Mouse (Mus musculus) adrenal gland, postnatal 14 days (tissue): Measurements from ENCODE around the gene C8g. TPM values are rescaled to one million over a fixed set of nuclear protein-coding genes. Genes with fewer than 3 reads are reported as not detected.

Source experiments
- DNase-seq: peaks from one replicate; pipeline ENCODE4 v3.0.0; 2021; ENCODE audit warnings: mixed read lengths
- long read RNA-seq, 2 experiments: library from polyadenylated mRNA; stranded (forward); transcript quantifications; one replicate each; pipeline ENCODE4 v2.0.0; 2021
- total RNA-seq: library from RNA; stranded (reverse); gene quantifications from 2 replicates; pipeline ENCODE4 v1.2.3, GENCODE M21; 2021

Gene C8g
- total RNA-seq: 4.4 and 36.5 TPM in 2 replicates
- long read RNA-seq, experiment 1, partial matches to known transcripts: 0 of 3 reads
- long read RNA-seq, experiment 1, other reads (novel, unspliced or antisense): 0 of 3 reads
- long read RNA-seq, experiment 2, transcript C8g-202 (7 exons, 1,150 nt): major isoform, 52 of 56 reads
- long read RNA-seq, experiment 2, partial matches to known transcripts: 0 of 56 reads
- long read RNA-seq, experiment 2, other reads (novel, unspliced or antisense): 1 of 56 reads

GRCm38 (mm10) chr2:25501593-25502486 is at the start of gene C8g:
TSS of gene C8g (minus strand) at chr2:25501719.
- peak; percentile 38 for DNase-seq

GRCm38 (mm10) chr2:25551186-25551585 is 49.7 kb upstream of the C8g start:
- peak; percentile 72 for DNase-seq

GRCm38 (mm10) chr2:25549021-25549991 is 47.8 kb upstream of the C8g start:
- DNase-seq: no peak

DNA sequence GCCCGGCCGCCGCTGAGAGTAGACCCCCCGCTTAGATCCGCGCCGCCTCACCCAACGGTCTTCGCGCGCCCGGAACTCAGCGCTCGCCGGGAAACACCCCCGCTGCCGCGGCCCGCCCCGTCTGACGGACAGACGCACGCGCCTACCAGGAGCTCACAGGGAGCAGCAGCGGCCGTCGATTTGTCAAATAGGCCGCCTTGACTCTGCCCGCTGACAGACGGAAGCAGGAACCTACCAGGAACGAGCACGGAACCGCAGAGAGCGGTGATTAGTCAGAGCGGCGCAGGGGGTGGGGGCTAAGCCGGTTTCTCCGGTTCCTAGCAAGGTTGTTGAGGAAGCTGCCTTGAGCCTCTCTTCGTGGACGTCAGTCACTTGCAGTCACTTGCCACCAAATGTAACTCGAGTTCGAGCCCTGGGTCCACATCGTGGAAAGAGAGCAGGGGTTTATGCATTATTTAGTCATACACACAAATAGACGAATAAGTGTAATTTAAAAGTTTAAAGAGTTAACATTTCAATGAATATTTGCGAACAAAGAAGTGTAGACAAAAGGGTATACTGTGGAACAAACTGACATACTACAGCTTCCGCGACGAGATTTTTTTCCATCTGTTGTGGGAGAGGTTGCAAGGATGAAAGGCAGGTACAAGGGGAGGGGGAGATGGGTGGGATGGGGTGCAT is 45.4 kb upstream of the C8g start, which contains the start of gene Traf2:
TSS of gene Traf2 (minus strand) at position 130 of the 681 bp plus-strand sequence.
- DNase-seq: peak; percentile 99

GRCm38 (mm10) chr2:25545996-25546810 is 44.7 kb upstream of the C8g start:
- peak; percentile 90 for DNase-seq

DNA sequence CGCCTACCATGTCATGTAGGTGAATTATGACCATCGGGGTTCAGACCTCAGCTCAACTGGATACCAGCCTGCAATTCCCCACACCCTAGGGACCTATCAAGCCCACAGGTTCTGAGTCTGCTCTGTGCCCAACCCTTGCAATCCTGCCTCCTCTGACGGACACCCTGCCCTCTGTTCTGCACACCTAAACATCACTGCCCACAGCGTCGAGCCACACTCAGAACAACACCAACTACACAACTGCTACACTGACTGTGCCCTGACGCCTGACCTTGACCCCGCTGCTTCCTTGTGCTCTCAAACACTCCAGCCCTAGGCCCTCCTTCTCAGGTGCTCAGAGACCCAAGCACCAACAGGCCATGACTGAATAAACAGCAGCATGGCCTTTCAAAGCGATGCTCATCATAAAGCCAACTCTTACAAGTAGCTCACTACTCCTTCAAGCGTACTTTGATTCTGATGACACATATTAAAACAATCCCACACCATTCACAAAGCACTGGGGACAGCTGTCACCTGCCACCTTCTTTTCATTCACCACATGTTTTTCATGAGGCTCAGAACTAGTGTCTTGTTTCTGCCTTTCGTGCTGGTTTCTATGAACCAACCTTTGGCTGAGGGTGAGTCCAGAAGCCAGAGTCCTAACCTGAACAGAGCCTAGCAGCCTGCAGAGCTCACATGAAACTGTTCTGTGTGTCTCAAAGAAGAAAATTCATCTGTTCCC is 40.3 kb upstream of the C8g start:
- DNase-seq: no peak

DNA sequence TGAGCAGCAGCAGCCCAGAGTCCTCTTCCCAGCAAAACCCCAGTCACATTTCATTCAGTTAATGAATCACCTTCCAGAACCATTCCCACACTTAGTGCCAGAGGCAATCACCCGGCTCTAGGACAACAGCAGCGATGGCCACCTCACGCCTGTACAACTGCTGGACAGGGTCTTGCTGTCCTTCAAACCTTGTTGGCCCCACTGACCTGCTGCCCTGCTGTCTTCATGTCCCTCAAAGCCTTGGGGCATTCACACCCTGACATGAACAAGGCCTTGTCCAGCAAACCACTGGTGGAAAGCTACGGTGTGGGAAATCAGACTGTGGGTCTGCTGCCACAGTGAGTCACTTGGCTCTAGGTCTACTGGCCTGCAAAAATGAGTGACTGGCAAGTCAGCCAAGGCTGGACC is 39.0 kb upstream of the C8g start:
- DNase-seq: peak; percentile 56

- DNase-seq: peak; percentile 81
Observed at GRCm38 (mm10) chr2:25536531-25536930, 35.0 kb upstream of the C8g start.

GRCm38 (mm10) chr2:25534866-25535182 is 33.3 kb upstream of the C8g start:
- no peak for DNase-seq

DNA sequence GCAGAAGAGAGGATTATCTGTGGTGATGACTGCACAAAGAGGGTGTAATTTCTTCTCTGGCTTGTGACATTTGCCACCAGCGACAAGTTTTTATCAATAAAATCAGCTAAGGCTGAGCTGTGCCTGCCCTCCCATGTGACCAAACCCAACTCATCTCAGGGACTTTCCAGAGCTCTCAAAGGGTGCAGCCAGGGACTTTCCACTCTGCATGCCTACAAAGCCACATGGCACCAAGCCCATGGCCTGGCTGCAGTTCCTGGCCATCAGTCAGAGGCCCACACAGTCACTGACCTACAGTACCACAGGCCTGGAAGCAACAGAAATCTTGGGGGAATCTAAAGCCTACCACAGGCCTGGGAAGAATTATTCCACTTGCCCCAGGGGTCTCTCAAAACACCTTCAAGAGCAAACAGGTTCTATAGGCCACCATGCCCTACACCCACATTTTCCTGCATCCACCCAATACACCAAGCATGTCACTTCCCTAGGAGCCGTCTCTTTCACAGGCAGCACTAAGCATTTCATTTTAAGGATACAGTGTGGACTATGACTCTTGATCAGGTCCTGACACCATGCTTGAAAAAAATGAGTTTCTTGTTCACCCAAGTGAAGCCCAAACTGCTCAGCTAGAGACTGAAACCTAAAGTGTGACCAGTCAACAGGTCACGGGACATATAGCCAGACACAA is 32.8 kb upstream of the C8g start:
- peak; percentile 93 for DNase-seq

GRCm38 (mm10) chr2:25533707-25534106 is 32.2 kb upstream of the C8g start:
- DNase-seq: no peak

DNA sequence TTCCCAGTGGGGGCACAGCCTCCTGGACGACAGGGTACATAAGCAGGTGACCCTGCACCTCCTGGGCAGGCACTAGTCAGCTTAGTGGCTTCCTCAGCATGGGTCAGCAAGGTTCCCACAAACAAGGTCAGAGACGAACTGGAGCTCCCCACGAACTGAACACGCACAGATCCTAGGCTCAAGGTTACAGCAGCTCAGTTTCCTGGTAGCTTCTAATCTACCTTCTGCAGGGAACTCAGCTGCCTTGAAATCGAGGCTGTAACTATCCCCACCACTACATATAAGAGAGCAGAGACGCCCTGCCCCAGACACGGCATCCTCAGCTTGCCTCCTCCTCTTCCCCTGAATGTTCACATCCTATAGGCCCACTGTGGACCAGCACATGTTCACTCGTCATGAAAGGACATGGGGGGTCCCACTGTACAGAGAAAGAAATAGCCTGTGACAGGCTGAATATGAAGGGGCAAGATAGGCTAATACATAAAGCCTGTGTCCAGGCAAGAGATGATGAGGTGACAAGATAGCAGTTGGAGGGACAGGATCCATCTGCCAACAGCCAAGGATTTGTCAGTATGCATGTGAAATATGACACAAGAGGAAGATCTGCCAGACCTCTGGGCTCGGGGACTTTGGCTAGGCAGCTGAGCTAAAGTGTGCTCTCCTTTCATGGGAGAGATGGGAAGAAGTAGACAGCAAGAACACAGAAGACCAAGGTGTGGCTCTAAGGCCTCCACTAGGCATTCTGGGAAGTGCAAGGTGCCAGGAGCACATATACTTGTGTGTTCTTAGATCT is 25.2 kb upstream of the C8g start:
- no peak for DNase-seq

GRCm38 (mm10) chr2:25509912-25510311 is 8.4 kb upstream of the C8g start:
- no peak for DNase-seq

DNA sequence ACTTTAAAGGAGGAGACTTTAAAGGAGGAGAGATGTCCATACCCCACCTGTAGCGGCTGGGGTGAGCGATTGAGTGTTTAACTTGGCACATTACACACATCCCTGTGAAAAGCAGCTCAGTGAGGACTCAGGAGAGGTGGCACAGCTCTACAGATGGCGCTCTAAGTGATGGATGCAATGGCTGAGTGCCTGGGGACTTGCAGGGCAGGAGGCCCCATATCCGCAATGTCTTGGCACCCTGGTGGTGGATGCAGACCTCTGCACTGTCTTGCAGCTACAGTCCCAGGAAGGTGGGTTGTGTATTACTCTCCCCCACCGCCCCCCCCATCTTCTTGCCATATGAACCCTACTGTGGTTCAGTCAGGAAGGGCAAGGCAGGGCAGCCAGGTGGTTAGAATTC is 5.4 kb upstream of the C8g start:
- peak; percentile 54 for DNase-seq

DNA sequence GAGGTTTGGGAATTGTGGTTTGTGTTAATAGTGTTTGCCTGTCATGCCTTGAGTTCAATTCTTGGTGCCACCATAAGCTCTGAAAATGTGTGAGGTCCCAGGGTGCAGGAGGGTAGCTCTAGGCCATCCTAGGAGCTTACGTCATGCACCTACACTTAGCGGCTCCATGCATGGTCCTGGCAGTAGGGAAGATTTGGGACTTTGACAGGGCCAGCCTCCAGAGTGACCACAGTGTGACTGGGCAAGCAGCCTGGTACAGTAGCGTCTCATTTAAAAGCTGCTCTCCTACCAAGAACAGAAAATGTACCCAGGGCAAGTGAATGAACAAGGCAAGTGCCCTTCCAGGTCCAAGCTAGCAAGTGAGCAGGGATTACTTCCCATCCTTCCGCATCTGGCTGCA is 4.3 kb upstream of the C8g start:
- no peak for DNase-seq

DNA sequence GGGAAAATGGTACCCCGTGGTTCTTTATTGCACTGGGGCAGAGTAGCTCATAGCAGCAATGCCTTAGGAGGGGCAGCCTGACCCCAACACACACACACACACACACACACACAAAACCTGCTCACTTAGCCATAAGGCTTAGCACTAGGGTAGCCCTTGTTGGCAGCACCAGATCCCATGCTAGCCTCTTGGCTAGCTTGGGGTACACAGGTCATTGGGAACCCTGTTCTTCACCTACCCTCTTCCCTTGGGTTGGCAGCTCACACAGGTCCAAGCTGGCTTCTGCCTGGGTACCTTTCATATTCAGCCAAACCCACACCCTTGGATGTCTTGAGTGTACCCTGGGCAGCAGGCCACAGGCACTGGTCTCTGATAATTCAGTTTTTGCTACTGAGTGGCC is 3.5 kb upstream of the C8g start:
- DNase-seq: no peak

GRCm38 (mm10) chr2:25504538-25504937 is 3.0 kb upstream of the C8g start:
- DNase-seq: no peak

GRCm38 (mm10) chr2:25502726-25503125 is 1.2 kb upstream of the C8g start:
- no peak for DNase-seq
